Mouse (Mus musculus) spleen, adult 2 months (tissue): ENCODE results near the gene Taok3. TPM values are rescaled to one million over a fixed set of nuclear protein-coding genes. Genes with fewer than 3 reads are reported as not detected.
"Not testable (repeated sequence)": the region's sequence is repeated elsewhere in the genome, so short reads cannot be mapped to it uniquely, and the experiment has no call there.

ENCODE experiments used
- DNase-seq, 2 experiments: peaks; one replicate each; pipeline versions ENCODE4 v3.0.0 to v3.0.0-alpha.2; 2012 to 2021; ENCODE audit warnings: low spot score in 2 of 2, low read depth in 1 of 2
- H3K27ac ChIP-seq: fragments of 200-500 bp; 2 replicates; pipeline ENCODE4 v1.5.1; 2012; ENCODE audit warnings: low read length, inconsistent platforms; ENCODE audit not compliant: insufficient read depth
- H3K27me3 ChIP-seq: fragments of 200-500 bp; 2 replicates; pipeline ENCODE4 v1.6.1; 2012; ENCODE audit warnings: mild to moderate bottlenecking, moderate library complexity, low read length, inconsistent platforms; ENCODE audit not compliant: control insufficient read depth, insufficient read depth
- H3K36me3 ChIP-seq: fragments of 200-500 bp; 2 replicates; pipeline ENCODE4 v1.6.1; 2012; ENCODE audit warnings: mild to moderate bottlenecking, low read length, inconsistent platforms; ENCODE audit not compliant: control insufficient read depth, insufficient read depth
- H3K4me1 ChIP-seq: fragments of 200-500 bp; 2 replicates; pipeline ENCODE4 v1.6.1; 2011; ENCODE audit warnings: inconsistent platforms; ENCODE audit not compliant: control insufficient read depth, insufficient read depth, insufficient read length
- H3K4me3 ChIP-seq: fragments of 200-500 bp; 2 replicates; pipeline ENCODE4 v1.5.1; 2011; ENCODE audit warnings: mild to moderate bottlenecking, inconsistent platforms; ENCODE audit not compliant: insufficient read depth, insufficient read length; ENCODE audit errors: extremely low read depth
- CTCF ChIP-seq: fragments of 200-500 bp; IDR thresholded peaks from 2 replicates; pipeline ENCODE4 v1.5.1; 2011; ENCODE audit warnings: mild to moderate bottlenecking, inconsistent platforms; ENCODE audit not compliant: insufficient read depth, insufficient read length, insufficient replicate concordance; ENCODE audit errors: extremely low read depth
- POLR2A ChIP-seq: fragments of 200-500 bp; IDR thresholded peaks from 2 replicates; pipeline ENCODE4 v1.6.1; 2011; ENCODE audit warnings: low read depth, low read length, inconsistent platforms
- WGBS: fragments of 180-500 bp; shearing (Covaris S2); methylation state at CpG from one replicate; pipeline ENCODE4 v1.1.7; 2018; 5-methylcytosine and 5-hydroxymethylcytosine counted together
- polyA plus RNA-seq: library from polyadenylated mRNA; depleted of rRNA; stranded (reverse); fragments of >200 nt; gene quantifications from 2 replicates; pipeline ENCODE4 v1.2.3, GENCODE M21; 2012

Taok3 gene
- polyA plus RNA-seq, 1 experiment: 18.4 TPM

GRCm38 (mm10) chr5:117286286-117286685 lies 166.4 kb downstream of the Taok3 start:
- no peak for TF ChIP-seq POLR2A
- TF ChIP-seq CTCF: no peak
- Histone ChIP-seq H3K4me1 (peaks cover 6% of the 10 kb centered on the region), H3K27ac (no peak overlapping the region), H3K4me3 (no peak overlapping the region; the same call in 1 of the 2 replicates), H3K27me3 (no peaks in the 10 kb centered on the region), H3K36me3 (peaks cover 9% of the 10 kb centered on the region; the same call in 1 of the 2 replicates)
- 57% methylated on average over 3 of the region's 3 CpGs for WGBS
- no peak for DNase-seq

GRCm38 (mm10) chr5:117286831-117287822 lies 167.2 kb downstream of the Taok3 start, which contains the start of gene Pebp1:
Gene Pebp1, minus strand, starts transcription at chr5:117287625.
- peaks cover 9% of the 10 kb centered on the region; the same call in 1 of the 2 replicates for H3K36me3 ChIP-seq
- peaks cover 6% of the 10 kb centered on the region for H3K4me1 ChIP-seq
- peak; percentile 85 to 96 for DNase-seq
- under 1% methylated on average over 76 of the region's 77 CpGs for WGBS
- H3K27ac ChIP-seq: no peak within 1 kb of the TSS
- H3K4me3 ChIP-seq: peak within 1 kb of the TSS; percentile 68
- TF ChIP-seq CTCF (no peak), POLR2A (peak; percentile 15; the same call in 1 of the 2 replicates)
- H3K27me3 ChIP-seq: no peaks in the 10 kb centered on the region

- no peak for DNase-seq
- Histone ChIP-seq H3K27me3 (no peaks in the 10 kb centered on the region), H3K36me3 (peaks cover 1% of the 10 kb centered on the region; the same call in 1 of the 2 replicates), H3K27ac (no peak overlapping the region), H3K4me3 (no peak overlapping the region), H3K4me1 (peaks cover 6% of the 10 kb centered on the region)
- TF ChIP-seq CTCF: no peak
- TF ChIP-seq POLR2A: no peak
These were observed 169.7 kb downstream of the Taok3 start for GRCm38 (mm10) chr5:117289646-117290045.

- no peak for DNase-seq
- no peaks in the 10 kb centered on the region for H3K27me3 ChIP-seq
- peaks cover 6% of the 10 kb centered on the region for H3K4me1 ChIP-seq
- WGBS: 94% methylated on average over 2 of the region's 2 CpGs
- H3K4me3 ChIP-seq: no peak overlapping the region
- TF ChIP-seq CTCF (no peak), POLR2A (no peak)
- no peak overlapping the region for H3K27ac ChIP-seq
- H3K36me3 ChIP-seq: no peaks in the 10 kb centered on the region
These were observed 170.2 kb downstream of the Taok3 start for GRCm38 (mm10) chr5:117290081-117290480.

- Histone ChIP-seq H3K27me3 (no peaks in the 10 kb centered on the region), H3K36me3 (no peaks in the 10 kb centered on the region), H3K4me3 (no peak overlapping the region), H3K27ac (no peak overlapping the region), H3K4me1 (peaks cover 6% of the 10 kb centered on the region)
- DNase-seq: no peak
- TF ChIP-seq CTCF: no peak
- TF ChIP-seq POLR2A: no peak
- 86% methylated on average over 3 of the region's 3 CpGs for WGBS
These were observed 171.4 kb downstream of the Taok3 start for GRCm38 (mm10) chr5:117291312-117291711.

- no peak for TF ChIP-seq CTCF
- no peak for TF ChIP-seq POLR2A
- 69% methylated on average over 6 of the region's 6 CpGs for WGBS
- DNase-seq: no peak
These were observed 172.6 kb downstream of the Taok3 start for GRCm38 (mm10) chr5:117292547-117292946.

GRCm38 (mm10) chr5:117293776-117294175 lies 173.8 kb downstream of the Taok3 start:
- not testable (repeated sequence) for H3K4me1 ChIP-seq, H3K27ac ChIP-seq, DNase-seq, H3K36me3 ChIP-seq, H3K4me3 ChIP-seq, H3K27me3 ChIP-seq
- WGBS: 86% methylated on average over 3 of the region's 3 CpGs

More at GRCm38 (mm10) chr5:117292547-117292946, 172.6 kb downstream of the Taok3 start:
- Histone ChIP-seq H3K4me1 (peaks cover 4% of the 10 kb centered on the region; the same call in 1 of the 2 replicates), H3K36me3 (no peaks in the 10 kb centered on the region), H3K27ac (no peak overlapping the region), H3K4me3 (no peak overlapping the region), H3K27me3 (no peaks in the 10 kb centered on the region)
